Mouse (Mus musculus): ENCODE results near the gene Cuta.
A peak's percentile ranks its signal among the peaks of the same experiment; 100 is the strongest.
"Not testable (repeated sequence)": the region's sequence is repeated elsewhere in the genome, so short reads cannot be mapped to it uniquely, and the experiment has no call there.

Gene Cuta

DNA sequence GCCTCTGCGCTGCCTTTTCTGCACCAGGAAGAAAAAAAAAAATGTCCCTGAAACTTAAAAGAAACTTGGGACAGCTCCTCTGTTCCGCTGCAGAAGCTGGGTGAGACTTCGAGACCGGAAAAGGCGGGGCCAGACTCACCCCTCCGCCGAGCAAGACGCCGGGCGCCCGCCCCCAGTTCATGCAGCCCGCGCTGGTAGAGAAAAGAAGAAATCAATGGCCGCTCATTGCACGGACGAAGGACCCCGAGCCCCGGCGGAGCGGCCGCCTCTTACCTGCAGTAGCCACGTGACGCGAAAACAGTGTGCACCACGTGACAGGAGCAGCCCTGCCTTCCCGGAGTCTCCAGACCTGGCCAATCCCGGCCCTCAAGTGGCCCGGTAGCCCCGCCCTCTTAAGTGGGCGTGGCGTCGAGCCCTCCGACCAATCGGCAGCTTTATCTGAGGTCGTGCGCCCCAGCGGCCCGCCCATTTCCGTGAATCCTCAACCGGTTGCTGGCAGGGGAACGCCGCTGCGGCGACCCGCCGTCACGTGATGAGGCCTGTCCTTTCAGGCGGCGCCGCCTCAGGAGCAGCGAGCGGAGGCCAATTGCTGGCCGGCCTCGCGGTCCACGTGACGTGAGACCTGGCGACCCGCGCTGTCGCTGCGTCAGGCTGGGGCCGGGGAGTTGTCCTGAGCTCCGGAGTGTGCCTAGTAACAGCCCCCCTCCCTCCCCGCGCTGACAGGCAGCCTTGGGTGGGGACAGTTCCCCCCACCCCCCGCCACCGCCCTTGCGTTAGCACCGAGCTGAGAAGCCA is at the start of gene Cuta:
Gene Cuta (minus strand): TSS at position 392 of the 795 bp plus-strand sequence.
- DNase-seq (ENCODE audit: low spot score in 2 of 2) = peak; percentile 98 to 99

- DNase-seq (ENCODE audit: low spot score in 2 of 2) = no peak
These were observed 46.3 kb upstream of the Cuta start for GRCm38 (mm10) chr17:26985503-26986179.

GRCm38 (mm10) chr17:26983382-26983781 is 44.0 kb upstream of the Cuta start:
- DNase-seq (ENCODE audit: low spot score in 2 of 2) = no peak

- DNase-seq (ENCODE audit: low spot score in 2 of 2) = no peak
These were observed 41.7 kb upstream of the Cuta start for GRCm38 (mm10) chr17:26981050-26981449.

- DNase-seq (ENCODE audit: low spot score in 2 of 2) = no peak
These were observed 40.1 kb upstream of the Cuta start for GRCm38 (mm10) chr17:26979426-26979825.

GRCm38 (mm10) chr17:26977354-26977753 is 38.0 kb upstream of the Cuta start:
- DNase-seq (ENCODE audit: low spot score in 2 of 2) = not testable (repeated sequence)

- no peak for DNase-seq (ENCODE audit: low spot score in 2 of 2)
These were observed 36.0 kb upstream of the Cuta start for GRCm38 (mm10) chr17:26975415-26975814.

DNA sequence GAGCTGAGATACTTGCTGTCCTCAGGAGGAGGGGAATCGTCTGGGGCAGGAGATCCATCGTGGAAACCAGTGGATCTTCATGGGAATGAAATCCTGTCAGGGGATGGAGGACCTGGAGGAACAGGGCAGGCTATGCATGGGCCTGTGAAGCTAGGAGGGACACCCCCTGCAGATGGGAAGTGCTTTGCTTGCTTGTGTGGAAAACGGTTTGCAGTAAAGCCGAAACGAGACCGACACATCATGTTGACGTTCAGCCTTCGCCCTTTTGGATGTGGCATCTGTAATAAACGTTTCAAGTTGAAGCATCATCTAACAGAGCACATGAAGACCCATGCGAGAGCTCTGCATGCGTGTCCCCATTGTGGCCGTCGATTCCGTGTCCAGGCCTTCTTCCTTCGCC is 35.2 kb upstream of the Cuta start:
- no peak for DNase-seq (ENCODE audit: low spot score in 2 of 2)

GRCm38 (mm10) chr17:26972703-26973574 is 33.6 kb upstream of the Cuta start, which contains the start of gene Zbtb9:
TSS of gene Zbtb9 (plus strand) at chr17:26973167.
- DNase-seq (ENCODE audit: low spot score in 2 of 2) = peak; percentile 89 to 96

DNA sequence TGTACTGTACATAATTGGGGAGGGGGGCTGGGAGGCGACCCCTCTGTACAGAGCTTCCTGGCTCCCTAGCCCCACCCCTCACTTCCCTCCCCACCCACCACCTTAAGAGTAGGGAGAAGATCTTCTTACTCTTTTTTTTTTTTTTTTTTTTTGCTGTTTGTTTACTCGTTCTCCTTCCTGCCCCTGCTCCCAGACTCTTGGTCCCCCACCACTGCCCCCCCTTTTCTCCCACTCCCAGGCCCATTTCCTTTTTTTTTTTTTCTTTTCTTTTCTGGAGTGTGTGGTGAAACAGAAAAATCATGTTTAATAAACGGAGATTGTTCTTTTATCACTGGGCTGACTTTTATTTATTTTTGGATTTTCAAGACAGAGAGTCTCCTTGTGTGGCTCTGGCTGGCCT is 32.7 kb upstream of the Cuta start:
- DNase-seq (ENCODE audit: low spot score in 2 of 2) = no peak

DNA sequence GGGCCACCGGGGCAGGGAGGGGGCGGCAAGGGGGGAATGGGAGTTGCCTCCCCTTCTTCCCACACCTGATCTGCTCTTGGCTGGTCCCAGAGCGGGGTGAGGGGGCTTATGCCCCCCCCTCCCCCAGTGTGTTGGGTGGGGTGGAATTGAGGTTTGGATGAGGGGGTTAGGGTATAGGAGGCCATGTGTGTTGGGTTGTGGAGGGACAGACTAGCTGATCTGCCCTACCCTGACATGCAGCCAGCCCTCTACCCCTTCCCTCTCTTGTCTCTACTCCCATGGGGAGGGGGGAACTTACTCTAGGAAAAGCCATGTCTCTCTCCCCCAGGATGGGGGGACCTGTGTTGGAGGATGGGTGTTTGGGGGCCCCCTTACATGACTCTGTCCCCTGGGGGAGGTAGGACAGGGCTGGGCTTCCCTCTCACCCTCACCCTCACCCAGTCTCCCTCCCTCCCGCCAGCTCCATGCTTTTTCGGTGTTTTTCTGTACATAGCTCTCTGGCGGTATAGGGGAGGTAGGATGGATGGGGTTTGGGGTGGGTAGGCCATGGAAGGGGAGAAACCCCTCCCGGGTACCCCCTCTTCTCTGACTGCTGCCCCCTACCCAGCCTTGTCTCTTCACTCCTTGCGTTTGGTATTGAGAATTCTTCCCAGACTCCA is 32.0 kb upstream of the Cuta start:
- no peak for DNase-seq (ENCODE audit: low spot score in 2 of 2)

DNA sequence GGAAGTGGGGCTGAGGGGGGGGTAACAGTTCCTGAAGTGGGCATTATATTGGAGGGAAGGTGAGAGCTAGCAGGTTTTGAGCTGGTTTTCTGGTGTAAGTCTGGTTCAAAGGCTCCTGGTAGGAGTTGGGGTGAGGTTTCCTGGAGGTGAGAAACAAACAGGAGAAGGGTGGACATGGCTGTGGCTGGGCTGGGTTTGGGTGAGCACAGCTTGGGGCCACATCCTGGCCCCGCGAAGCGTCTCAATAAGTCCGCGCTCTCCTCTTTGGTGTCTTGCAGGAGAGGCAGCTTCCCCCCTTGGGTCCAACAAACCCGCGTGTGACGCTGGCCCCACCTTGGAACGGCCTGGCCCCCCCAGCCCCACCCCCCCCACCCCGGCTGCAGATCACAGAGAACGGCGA is 30.9 kb upstream of the Cuta start:
- no peak for DNase-seq (ENCODE audit: low spot score in 2 of 2)

GRCm38 (mm10) chr17:26969257-26969656 is 29.9 kb upstream of the Cuta start:
- DNase-seq (ENCODE audit: low spot score in 2 of 2) = no peak

- DNase-seq (ENCODE audit: low spot score in 2 of 2) = no peak
These were observed 28.8 kb upstream of the Cuta start for GRCm38 (mm10) chr17:26968200-26968611.

- no peak for DNase-seq (ENCODE audit: low spot score in 2 of 2)
These were observed 28.1 kb upstream of the Cuta start for GRCm38 (mm10) chr17:26967477-26967876.

- DNase-seq (ENCODE audit: low spot score in 2 of 2) = no peak
These were observed 27.6 kb upstream of the Cuta start for GRCm38 (mm10) chr17:26966993-26967392.

DNA sequence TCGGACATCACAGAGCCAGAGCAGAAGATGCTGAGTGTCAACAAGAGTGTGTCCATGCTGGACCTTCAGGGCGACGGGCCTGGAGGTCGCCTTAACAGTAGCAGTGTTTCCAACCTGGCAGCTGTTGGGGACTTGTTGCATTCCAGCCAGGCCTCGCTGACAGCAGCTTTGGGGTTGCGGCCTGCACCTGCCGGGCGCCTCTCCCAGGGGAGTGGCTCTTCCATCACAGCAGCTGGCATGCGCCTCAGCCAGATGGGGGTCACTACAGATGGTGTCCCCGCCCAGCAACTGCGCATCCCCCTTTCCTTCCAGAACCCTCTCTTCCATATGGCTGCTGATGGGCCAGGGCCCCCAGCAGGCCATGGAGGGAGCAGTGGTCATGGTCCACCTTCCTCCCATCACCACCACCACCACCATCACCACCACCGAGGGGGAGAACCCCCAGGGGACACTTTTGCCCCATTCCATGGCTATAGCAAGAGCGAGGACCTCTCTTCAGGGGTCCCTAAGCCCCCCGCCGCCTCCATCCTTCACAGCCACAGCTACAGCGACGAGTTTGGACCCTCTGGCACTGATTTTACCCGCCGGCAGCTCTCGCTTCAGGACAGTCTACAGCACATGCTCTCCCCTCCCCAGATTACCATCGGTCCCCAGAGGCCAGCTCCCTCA is 22.3 kb upstream of the Cuta start:
- no peak for DNase-seq (ENCODE audit: low spot score in 2 of 2)

GRCm38 (mm10) chr17:26959815-26960214 is 20.4 kb upstream of the Cuta start:
- no peak for DNase-seq (ENCODE audit: low spot score in 2 of 2)

DNA sequence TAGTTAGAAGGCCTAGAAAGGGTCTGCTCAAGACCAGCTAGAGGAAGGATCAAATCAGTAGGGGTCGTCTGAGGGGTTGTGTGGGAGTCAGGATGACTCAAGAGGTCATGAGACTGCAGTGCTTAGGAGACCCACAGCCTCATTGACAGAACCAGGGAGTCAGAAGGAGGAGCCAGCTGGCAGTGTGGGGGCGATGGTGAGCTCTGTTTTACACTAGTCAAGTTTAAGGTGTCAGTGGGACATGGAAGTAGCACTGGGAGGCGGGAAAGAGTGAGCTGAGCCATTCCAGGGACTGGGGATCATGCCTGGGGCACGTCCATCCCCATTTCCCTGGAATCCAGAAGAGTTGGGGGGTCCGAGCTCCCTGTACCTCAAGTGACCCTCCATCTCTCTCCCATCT is 19.5 kb upstream of the Cuta start:
- DNase-seq (ENCODE audit: low spot score in 2 of 2) = no peak

GRCm38 (mm10) chr17:26957872-26958271 is 18.5 kb upstream of the Cuta start:
- DNase-seq (ENCODE audit: low spot score in 2 of 2) = no peak

DNA sequence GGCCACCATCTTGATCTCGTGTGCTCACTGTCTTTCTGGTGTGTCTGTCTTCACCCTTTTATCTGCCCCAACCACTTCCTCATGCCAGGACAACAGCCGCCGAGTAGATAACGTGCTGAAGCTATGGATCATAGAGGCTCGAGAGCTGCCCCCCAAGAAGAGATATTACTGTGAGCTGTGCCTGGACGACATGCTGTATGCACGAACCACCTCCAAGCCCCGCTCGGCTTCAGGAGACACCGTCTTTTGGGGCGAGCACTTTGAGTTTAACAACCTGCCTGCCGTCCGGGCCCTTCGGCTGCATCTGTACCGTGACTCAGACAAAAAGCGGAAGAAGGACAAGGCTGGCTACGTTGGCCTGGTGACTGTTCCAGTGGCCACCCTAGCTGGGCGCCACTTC is 17.5 kb upstream of the Cuta start:
- no peak for DNase-seq (ENCODE audit: low spot score in 2 of 2)

Measured in urinary bladder, adult 18-20 months (tissue).